Mouse (Mus musculus): ENCODE measurements at regions not wholly inside any gene's neighbourhood (a gene's known extent, or its start where the extent isn't known, plus 50 kb on each side); places are given as distances from the start of the nearest gene placed in this dataset.
A peak's percentile ranks its signal among the peaks of the same experiment; 100 is the strongest.

- DNase-seq (ENCODE audit: inconsistent ontology term): peak; percentile 93
Observed at GRCm38 (mm10) chr15:56436131-56436530, 1041.3 kb downstream of the Slc22a22 start.

DNA sequence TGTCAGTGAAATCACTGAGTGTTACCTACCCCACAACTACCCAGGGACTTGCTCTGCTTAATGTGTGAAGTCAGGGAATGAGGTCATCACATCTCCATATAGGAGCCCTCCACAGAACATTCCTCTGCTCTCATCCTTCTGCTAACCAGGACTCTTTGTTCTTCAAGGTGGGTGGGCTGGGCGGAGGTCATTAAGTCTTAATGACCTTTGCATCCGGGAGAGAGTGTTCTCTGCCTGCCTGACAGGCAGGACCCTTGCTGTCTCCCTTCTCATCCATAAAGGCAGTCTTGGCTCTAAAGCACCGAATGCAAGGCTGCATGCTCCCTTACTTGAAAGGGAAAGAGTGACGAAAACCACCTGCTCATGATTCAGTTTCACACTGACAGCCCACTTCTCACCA, 1051.4 kb downstream of the Slc22a22 start:
- DNase-seq (ENCODE audit: inconsistent ontology term): no peak

DNA sequence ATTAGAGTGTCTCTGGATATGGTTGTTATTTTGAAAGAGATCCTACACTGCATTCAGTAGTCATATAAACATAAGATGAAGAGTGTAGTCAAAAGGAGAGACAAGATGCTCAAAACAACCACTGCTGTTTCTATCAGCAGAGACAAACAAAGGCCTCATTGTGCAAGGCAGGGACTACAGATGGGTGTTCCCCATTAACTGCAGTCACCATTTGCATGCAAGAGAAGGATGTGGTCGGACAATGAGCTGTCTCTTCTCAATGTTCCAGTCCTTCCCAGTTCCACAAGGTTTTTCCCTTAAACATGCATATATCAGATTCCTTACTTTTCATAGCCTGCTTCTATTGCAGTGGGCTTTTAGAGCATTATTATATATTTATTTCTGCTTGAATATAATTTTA, 1056.7 kb downstream of the Slc22a22 start:
- DNase-seq (ENCODE audit: inconsistent ontology term): peak; percentile 38

GRCm38 (mm10) chr15:56391982-56392381, 1085.4 kb downstream of the Slc22a22 start:
- DNase-seq (ENCODE audit: inconsistent ontology term): no peak

GRCm38 (mm10) chr15:56378511-56378910, 1098.9 kb downstream of the Slc22a22 start:
- DNase-seq (ENCODE audit: inconsistent ontology term): no peak

DNA sequence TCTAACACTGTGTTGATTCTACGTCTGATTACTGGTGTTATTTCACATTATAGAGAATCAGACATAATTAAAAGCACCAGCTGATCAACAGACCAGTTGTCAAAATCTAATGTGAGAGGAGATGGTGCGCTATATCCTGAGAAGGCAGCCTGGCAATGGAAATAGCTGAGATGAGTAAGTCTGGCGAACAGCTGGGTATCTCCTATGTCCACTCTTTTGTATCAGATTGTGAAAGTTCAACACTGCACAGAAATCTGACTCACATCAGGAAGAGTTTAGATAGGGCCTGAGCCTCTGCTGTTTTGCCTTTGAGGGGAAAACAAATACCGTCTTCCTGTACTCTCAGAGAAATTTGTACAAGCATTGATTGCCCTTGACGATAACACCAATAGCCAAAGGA, 1126.5 kb downstream of the Slc22a22 start:
- no peak for DNase-seq (ENCODE audit: inconsistent ontology term)

- peak; percentile 71 for DNase-seq (ENCODE audit: inconsistent ontology term)
Observed at GRCm38 (mm10) chr15:56346111-56346510, 1131.3 kb downstream of the Slc22a22 start.

GRCm38 (mm10) chr15:56344973-56345372, 1132.5 kb downstream of the Slc22a22 start:
- DNase-seq (ENCODE audit: inconsistent ontology term): no peak

DNA sequence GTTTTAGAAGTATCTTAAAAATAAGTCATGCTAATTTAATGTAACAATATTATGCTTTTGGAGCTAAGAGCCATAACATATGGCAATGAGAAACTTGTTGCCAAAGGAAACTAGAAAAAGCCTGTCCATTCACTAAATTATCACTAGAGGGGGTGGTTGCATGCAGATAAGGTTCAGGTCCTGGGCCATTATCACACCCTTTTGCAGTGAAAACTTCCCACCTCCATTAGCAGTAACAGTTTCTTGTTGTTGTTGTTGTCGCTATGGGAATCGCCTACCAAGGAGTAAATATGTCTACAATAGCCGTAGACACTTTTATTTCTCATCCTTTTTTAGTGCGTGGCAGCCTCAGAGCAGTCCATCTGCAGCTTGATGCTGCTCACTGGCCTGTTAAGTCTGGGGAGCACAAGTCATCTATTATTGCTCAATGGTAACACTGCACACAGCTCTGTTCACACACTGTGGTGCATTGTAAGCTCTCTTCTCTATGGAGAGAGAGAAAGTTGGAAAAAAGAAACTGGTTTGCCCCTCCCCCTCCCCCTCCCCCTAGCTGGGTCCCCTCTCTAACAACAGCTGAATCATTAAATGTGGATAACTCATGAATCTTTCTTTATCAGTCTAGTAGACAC, 1133.0 kb downstream of the Slc22a22 start:
- DNase-seq (ENCODE audit: inconsistent ontology term): peak; percentile 55

DNA sequence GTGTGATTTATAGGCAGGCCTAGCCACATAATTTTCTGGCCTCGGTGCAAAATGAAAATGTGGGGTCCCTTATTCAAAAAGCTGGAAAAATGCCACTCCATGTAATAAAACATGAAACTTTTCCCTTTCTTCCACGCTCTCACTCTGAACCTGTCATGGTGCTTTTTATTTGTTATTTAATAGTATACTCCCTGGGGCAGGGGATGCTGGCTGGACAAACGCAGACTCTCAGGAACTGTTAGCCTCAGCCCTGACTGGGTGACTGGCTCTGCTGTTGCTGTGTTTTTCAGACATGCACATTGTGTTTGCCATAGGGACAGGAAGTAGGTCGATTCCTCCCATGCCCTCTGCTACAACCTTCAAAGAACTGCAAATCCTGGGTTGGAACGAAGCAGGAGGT, 1139.5 kb downstream of the Slc22a22 start:
- no peak for DNase-seq (ENCODE audit: inconsistent ontology term)

DNA sequence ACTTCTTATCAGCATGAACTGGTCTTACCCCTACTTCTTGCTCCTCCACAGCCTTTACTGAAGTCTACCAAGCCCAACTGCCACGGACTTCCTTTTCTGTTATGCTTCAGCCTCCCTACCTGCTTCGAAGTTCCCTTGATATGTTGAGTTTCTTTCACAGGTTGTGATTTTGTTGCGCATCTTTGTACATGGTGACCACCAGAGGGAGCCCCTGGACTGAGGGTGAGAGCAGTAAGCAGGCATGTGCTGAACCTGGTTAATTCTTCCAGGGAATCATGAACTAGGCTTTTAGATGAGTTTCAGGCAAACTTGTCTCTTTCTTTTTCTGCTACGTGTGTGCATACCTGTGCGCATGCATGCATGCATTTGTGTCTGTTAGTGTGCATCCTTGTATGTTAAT, 1141.0 kb downstream of the Slc22a22 start:
- DNase-seq (ENCODE audit: inconsistent ontology term): peak; percentile 74

DNA sequence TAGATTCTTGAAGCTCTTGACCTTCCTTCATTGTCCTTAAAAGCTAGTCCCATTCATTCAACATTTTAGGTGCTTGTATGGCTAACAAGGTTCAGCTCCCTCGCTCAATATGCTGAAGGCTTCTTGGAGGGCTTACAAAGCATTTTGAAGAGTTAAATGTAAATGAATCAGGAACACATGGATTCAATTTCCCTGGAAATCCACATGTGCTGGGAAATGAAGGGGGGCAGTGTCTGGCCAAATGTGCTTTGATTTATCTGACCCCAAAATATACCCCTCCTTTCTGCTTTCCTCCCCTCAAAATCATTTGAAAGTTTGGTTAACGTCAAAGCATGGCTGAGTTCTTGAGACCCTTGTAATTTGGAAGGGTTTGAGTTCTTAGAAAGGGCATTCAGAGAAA, 1142.4 kb downstream of the Slc22a22 start:
- no peak for DNase-seq (ENCODE audit: inconsistent ontology term)

GRCm38 (mm10) chr15:56320501-56320900, 1156.9 kb downstream of the Slc22a22 start:
- no peak for DNase-seq (ENCODE audit: inconsistent ontology term)

- DNase-seq (ENCODE audit: inconsistent ontology term): no peak
Observed at GRCm38 (mm10) chr15:56294910-56295438, 1182.5 kb downstream of the Slc22a22 start.

DNA sequence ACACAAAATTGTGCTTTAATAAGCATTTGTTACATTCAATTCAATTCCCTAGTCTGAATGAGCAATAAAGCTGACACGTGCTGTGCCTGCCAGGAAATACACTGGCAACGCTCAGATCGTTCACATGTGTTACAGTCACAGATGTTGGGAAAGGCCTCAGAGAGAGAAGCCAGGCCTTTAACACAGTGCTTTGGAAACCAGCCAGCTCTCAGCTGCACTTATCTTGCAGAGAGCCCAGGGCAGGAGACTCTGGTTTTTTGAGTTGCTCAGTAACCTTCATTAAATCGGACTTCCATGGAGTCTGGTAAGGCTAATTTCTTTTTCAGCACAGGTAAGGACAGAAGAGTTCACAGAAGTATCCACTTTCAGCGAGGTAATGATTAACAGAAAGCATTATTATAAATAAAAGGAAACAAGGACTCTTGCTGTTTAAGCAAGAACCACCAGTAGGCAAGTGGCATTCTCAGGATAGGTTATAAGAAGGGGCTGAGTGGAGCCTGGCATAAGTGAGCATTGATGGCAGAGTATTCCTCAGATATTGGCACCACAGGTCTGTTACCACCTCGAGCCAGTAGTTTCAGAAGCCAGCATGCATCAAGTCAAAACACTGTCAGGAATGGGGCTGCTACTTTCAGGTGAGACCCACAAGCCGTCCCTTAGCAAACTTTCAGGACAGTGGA, 1198.7 kb downstream of the Slc22a22 start:
- peak; percentile 21 for DNase-seq (ENCODE audit: inconsistent ontology term)

DNA sequence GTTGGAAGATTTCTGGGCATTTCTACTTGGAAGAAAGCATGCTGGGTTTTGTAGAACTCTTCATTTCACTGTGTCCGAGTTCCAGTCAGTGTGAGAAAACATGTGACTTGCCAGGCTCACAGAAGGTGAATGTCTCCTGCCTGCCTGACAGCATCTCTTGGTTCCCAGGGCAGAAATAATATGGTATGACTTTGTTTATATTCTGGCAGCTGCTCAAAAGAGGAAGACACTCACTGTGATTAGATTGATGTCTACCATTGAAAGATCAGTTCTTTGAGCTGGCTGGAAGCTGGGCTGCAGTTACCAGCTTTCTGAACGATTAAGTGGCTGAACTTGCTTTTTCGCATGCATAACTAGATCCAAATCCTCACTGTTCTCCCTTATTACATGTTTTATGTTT, 1199.4 kb downstream of the Slc22a22 start:
- DNase-seq (ENCODE audit: inconsistent ontology term): no peak

- DNase-seq (ENCODE audit: inconsistent ontology term): peak; percentile 81
Observed at GRCm38 (mm10) chr15:56248731-56249130, 1228.7 kb downstream of the Slc22a22 start.

DNA sequence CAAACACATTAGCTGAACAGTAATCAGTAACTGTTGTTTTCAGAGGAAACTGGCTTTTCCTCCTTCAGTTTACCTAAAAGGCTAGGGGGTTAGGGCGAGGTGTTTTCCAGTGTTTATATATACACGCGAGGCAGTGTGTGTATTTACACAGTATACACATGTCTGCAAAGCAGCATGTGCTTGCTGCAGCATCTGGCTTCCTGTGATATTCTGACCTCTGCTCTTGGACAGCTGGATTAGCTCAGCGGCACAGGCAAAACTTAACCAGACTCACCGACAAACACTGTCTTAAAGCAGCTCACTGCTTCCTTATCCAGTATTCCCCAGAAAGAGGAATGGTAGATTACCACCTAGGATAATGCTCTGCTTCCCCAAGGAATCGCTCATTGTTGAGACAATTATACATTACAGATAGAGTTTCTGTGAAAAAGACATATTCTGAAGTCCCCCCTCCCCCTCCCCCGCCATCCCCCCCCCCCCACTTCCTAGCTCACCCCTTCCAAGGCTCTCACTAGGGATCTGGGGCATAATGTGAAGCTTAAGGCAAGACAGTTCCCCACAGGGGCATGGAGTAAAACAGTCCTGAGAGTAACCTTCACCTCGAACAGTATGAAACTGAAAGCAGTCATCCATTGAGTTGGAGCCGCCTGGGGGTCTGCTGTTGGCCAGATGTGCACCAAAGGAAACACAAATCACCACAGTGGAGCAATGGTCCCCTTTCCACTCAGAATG, 1233.3 kb downstream of the Slc22a22 start:
- no peak for DNase-seq (ENCODE audit: inconsistent ontology term)

GRCm38 (mm10) chr15:56202552-56202951, 1274.9 kb downstream of the Slc22a22 start:
- DNase-seq (ENCODE audit: inconsistent ontology term): no peak

GRCm38 (mm10) chr15:56199336-56199735, 1278.1 kb downstream of the Slc22a22 start:
- no peak for DNase-seq (ENCODE audit: inconsistent ontology term)

DNA sequence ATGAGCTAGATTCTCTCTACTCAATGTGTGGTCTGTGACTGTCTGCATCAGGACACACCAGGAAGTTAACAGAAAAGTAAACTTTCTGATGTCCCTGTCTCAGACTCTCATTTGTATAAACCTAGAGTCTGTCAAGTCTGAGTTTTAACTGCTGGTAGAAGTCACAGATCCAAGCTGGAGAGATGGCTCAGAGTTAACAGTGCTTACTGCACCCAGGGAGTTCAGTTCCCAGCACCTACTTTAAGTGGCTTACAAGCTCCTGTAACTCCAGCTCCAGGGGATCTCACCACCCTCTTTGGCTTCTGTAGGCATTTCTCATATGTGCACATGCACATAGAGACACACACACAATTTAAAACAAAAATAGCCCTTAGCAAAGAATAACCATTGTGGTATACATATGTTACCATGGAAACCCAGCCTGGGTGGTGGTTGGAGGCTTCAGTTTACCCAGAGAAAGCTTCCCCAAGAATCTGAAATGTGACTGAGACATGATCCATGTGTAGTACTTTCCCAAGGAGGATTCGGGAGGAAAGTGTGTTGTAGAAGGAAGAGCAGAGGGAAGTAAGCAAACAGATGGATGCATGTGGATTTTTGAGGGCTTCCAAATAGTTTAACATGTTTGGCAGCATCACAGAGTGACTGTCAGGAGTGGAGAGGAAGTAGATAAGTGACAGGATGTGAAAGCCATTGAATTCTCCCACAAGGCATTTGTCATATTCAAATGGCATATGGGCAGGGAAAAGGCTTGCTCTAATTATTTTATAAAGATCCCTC, 1279.8 kb downstream of the Slc22a22 start:
- no peak for DNase-seq (ENCODE audit: inconsistent ontology term)

DNA sequence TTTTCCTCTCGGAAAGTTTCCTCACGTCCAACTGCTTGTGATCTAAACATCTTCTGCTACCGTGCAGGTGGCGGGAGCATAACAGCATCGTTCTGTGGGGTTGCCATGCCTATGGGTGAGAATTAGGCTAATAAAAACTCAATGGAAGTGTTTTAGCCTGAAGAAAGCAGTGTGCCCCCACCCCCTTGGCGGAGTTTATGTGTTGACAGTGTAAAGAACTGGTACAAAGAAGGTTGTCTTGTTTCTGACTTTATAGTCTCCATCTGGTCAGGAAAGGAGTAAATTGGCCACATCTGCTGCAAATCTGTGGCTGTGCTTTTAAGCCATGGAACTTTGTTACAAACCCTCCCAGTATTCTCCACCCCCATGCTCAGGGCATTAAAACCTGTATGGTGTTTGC, 1311.2 kb downstream of the Slc22a22 start:
- no peak for DNase-seq (ENCODE audit: inconsistent ontology term)

Data from Muller cell, postnatal 12 days (primary cell).